Mouse (Mus musculus) frontal cortex, adult 2 months (tissue): ENCODE results near the gene Nme8. TPM values are rescaled to one million over a fixed set of nuclear protein-coding genes. Genes with fewer than 3 reads are reported as not detected.
A peak's percentile ranks its signal among the peaks of the same experiment; 100 is the strongest.

Experiments used
- DNase-seq, 2 experiments: peaks; one replicate each; pipeline ENCODE4 v3.0.0; 2022; ENCODE audit warnings: low spot score in 1 of 2; ENCODE audit errors: extremely low spot score in 1 of 2
- polyA plus RNA-seq: library from polyadenylated mRNA; depleted of rRNA; stranded (reverse); fragments of >200 nt; gene quantifications from 2 replicates; pipeline ENCODE4 v1.2.3, GENCODE M21; 2012

Nme8 gene
- polyA plus RNA-seq, 1 experiment, result not detected

GRCm38 (mm10) chr13:19644225-19644624 is 53.4 kb downstream of the Nme8 start:
- peak in 1 of 2 experiments; percentile 40 for DNase-seq

GRCm38 (mm10) chr13:19643519-19643918 is 54.1 kb downstream of the Nme8 start:
- no peak for DNase-seq

GRCm38 (mm10) chr13:19640203-19640851 is 57.3 kb downstream of the Nme8 start:
- DNase-seq, result peak in 1 of 2 experiments; percentile 38

- DNase-seq, result peak in 1 of 2 experiments; percentile 32
Observed at GRCm38 (mm10) chr13:19636131-19636530, 61.5 kb downstream of the Nme8 start.

- no peak for DNase-seq
Observed at GRCm38 (mm10) chr13:19630768-19631709, 66.6 kb downstream of the Nme8 start.

GRCm38 (mm10) chr13:19626473-19626872 is 71.1 kb downstream of the Nme8 start:
- DNase-seq, result no peak

- DNase-seq, result no peak
Observed at GRCm38 (mm10) chr13:19624632-19625320, 72.8 kb downstream of the Nme8 start.

GRCm38 (mm10) chr13:19623228-19623905 is 74.2 kb downstream of the Nme8 start:
- DNase-seq, result no peak

- DNase-seq, result peak in 1 of 2 experiments; percentile 64
Observed at GRCm38 (mm10) chr13:19622573-19623227, 74.9 kb downstream of the Nme8 start, which contains the start of gene Sfrp4. Sfrp4 (plus strand) TSS chr13:19623104.

GRCm38 (mm10) chr13:19619216-19619927 is 78.2 kb downstream of the Nme8 start, which contains the start of gene Epdr1:
Epdr1 (minus strand) TSS chr13:19619927.
- peak; percentile 55 to 85 for DNase-seq

- DNase-seq, result peak in 1 of 2 experiments; percentile 32
Observed at GRCm38 (mm10) chr13:19618841-19619215, 78.8 kb downstream of the Nme8 start.

- DNase-seq, result no peak
Observed at GRCm38 (mm10) chr13:19618081-19618480, 79.5 kb downstream of the Nme8 start.

- no peak for DNase-seq
Observed at GRCm38 (mm10) chr13:19614311-19614710, 83.3 kb downstream of the Nme8 start.

GRCm38 (mm10) chr13:19613426-19613825 is 84.2 kb downstream of the Nme8 start:
- no peak for DNase-seq

GRCm38 (mm10) chr13:19612963-19613362 is 84.6 kb downstream of the Nme8 start:
- no peak for DNase-seq

- DNase-seq, result peak in 1 of 2 experiments; percentile 41
Observed at GRCm38 (mm10) chr13:19612348-19612747, 85.2 kb downstream of the Nme8 start.

GRCm38 (mm10) chr13:19608120-19608519 is 89.5 kb downstream of the Nme8 start:
- DNase-seq, result no peak

GRCm38 (mm10) chr13:19604916-19605315 is 92.7 kb downstream of the Nme8 start:
- no peak for DNase-seq

GRCm38 (mm10) chr13:19603719-19604118 is 93.9 kb downstream of the Nme8 start:
- no peak for DNase-seq
